Mouse (Mus musculus): ENCODE measurements around the gene Bdh1. TPM values are rescaled to one million over a fixed set of nuclear protein-coding genes. Genes with fewer than 3 reads are reported as not detected.

The Bdh1 gene
- polyA plus RNA-seq, 1 experiment from 2014 or later, result 124 TPM

GRCm38 (mm10) chr16:31436085-31436484, 14.0 kb downstream of the Bdh1 start:
- H3K4me2 ChIP-seq (ENCODE audit: low read length), result no peak overlapping the region
- H3K9me3 ChIP-seq (replicated peaks; ENCODE audit: control insufficient read depth, low read length, poor library complexity, severe bottlenecking), result no peaks in the 10 kb centered on the region
- H3K4me1 ChIP-seq (ENCODE audit: control insufficient read depth, insufficient read depth, low read length), result peaks cover 11% of the 10 kb centered on the region; the same call in 1 of the 2 replicates
- H3K4me3 ChIP-seq (ENCODE audit: low read depth, low read length), result no peak overlapping the region
- ATAC-seq, result no peak
- WGBS, result 50% methylated on average over 9 of the region's 9 CpGs
- H3K9ac ChIP-seq (ENCODE audit: low read depth, low read length), result no peak overlapping the region
- H3K36me3 ChIP-seq (ENCODE audit: control insufficient read depth, insufficient read depth, low read length), result peaks cover 16% of the 10 kb centered on the region
- no peaks in the 10 kb centered on the region for H3K27me3 ChIP-seq (ENCODE audit: control insufficient read depth, insufficient read depth, low read depth, low read length)
- H3K27ac ChIP-seq (ENCODE audit: low read length), result no peak overlapping the region

- no peak overlapping the region for H3K27ac ChIP-seq (ENCODE audit: low read length)
Measured at GRCm38 (mm10) chr16:31437358-31437757, 15.3 kb downstream of the Bdh1 start.

GRCm38 (mm10) chr16:31439529-31439928, 17.4 kb downstream of the Bdh1 start:
- Histone ChIP-seq H3K9ac (ENCODE audit: low read depth, low read length) (no peak overlapping the region), H3K36me3 (ENCODE audit: control insufficient read depth, insufficient read depth, low read length) (peaks cover 31% of the 10 kb centered on the region), H3K9me3 (replicated peaks; ENCODE audit: control insufficient read depth, low read length, poor library complexity, severe bottlenecking) (no peaks in the 10 kb centered on the region), H3K27ac (ENCODE audit: low read length) (no peak overlapping the region), H3K4me1 (ENCODE audit: control insufficient read depth, insufficient read depth, low read length) (no peaks in the 10 kb centered on the region), H3K4me2 (ENCODE audit: low read length) (no peak overlapping the region), H3K4me3 (ENCODE audit: low read depth, low read length) (no peak overlapping the region), H3K27me3 (ENCODE audit: control insufficient read depth, insufficient read depth, low read depth, low read length) (no peaks in the 10 kb centered on the region)
- 93% methylated on average over 5 of the region's 5 CpGs for WGBS
- ATAC-seq, result no peak

More at GRCm38 (mm10) chr16:31437358-31437757, 15.3 kb downstream of the Bdh1 start:
- ATAC-seq, result no peak
- Histone ChIP-seq H3K4me2 (ENCODE audit: low read length) (no peak overlapping the region), H3K36me3 (ENCODE audit: control insufficient read depth, insufficient read depth, low read length) (peaks cover 22% of the 10 kb centered on the region), H3K4me3 (ENCODE audit: low read depth, low read length) (no peak overlapping the region), H3K4me1 (ENCODE audit: control insufficient read depth, insufficient read depth, low read length) (peaks cover 11% of the 10 kb centered on the region; the same call in 1 of the 2 replicates), H3K9ac (ENCODE audit: low read depth, low read length) (no peak overlapping the region), H3K9me3 (replicated peaks; ENCODE audit: control insufficient read depth, low read length, poor library complexity, severe bottlenecking) (no peaks in the 10 kb centered on the region), H3K27me3 (ENCODE audit: control insufficient read depth, insufficient read depth, low read depth, low read length) (no peaks in the 10 kb centered on the region)
- 90% methylated on average over 11 of the region's 11 CpGs for WGBS

- peaks cover 31% of the 10 kb centered on the region for H3K36me3 ChIP-seq (ENCODE audit: control insufficient read depth, insufficient read depth, low read length)
- ATAC-seq, result no peak
- no peak overlapping the region for H3K9ac ChIP-seq (ENCODE audit: low read depth, low read length)
- H3K4me3 ChIP-seq (ENCODE audit: low read depth, low read length), result no peak overlapping the region
- H3K27me3 ChIP-seq (ENCODE audit: control insufficient read depth, insufficient read depth, low read depth, low read length), result no peaks in the 10 kb centered on the region
- H3K4me2 ChIP-seq (ENCODE audit: low read length), result no peak overlapping the region
- no peaks in the 10 kb centered on the region for H3K4me1 ChIP-seq (ENCODE audit: control insufficient read depth, insufficient read depth, low read length)
- H3K27ac ChIP-seq (ENCODE audit: low read length), result no peak overlapping the region
- no peaks in the 10 kb centered on the region for H3K9me3 ChIP-seq (replicated peaks; ENCODE audit: control insufficient read depth, low read length, poor library complexity, severe bottlenecking)
- WGBS, result 100% methylated on average over 1 of the region's 1 CpGs
Measured at GRCm38 (mm10) chr16:31440046-31440445, 18.0 kb downstream of the Bdh1 start.

GRCm38 (mm10) chr16:31444521-31444920, 22.4 kb downstream of the Bdh1 start:
- no peak for ATAC-seq
- H3K36me3 ChIP-seq (ENCODE audit: control insufficient read depth, insufficient read depth, low read length), result peaks cover 24% of the 10 kb centered on the region
- no peak overlapping the region for H3K4me3 ChIP-seq (ENCODE audit: low read depth, low read length)
- no peaks in the 10 kb centered on the region for H3K4me1 ChIP-seq (ENCODE audit: control insufficient read depth, insufficient read depth, low read length)
- H3K9ac ChIP-seq (ENCODE audit: low read depth, low read length), result no peak overlapping the region
- 92% methylated on average over 6 of the region's 6 CpGs for WGBS
- H3K4me2 ChIP-seq (ENCODE audit: low read length), result no peak overlapping the region
- H3K27ac ChIP-seq (ENCODE audit: low read length), result no peak overlapping the region
- H3K9me3 ChIP-seq (replicated peaks; ENCODE audit: control insufficient read depth, low read length, poor library complexity, severe bottlenecking), result no peaks in the 10 kb centered on the region
- H3K27me3 ChIP-seq (ENCODE audit: control insufficient read depth, insufficient read depth, low read depth, low read length), result no peaks in the 10 kb centered on the region

- 82% methylated on average over 15 of the region's 15 CpGs for WGBS
- Histone ChIP-seq H3K36me3 (ENCODE audit: control insufficient read depth, insufficient read depth, low read length) (peaks cover 27% of the 10 kb centered on the region), H3K9ac (ENCODE audit: low read depth, low read length) (no peak overlapping the region)
Measured at GRCm38 (mm10) chr16:31446067-31446853, 24.2 kb downstream of the Bdh1 start.

GRCm38 (mm10) chr16:31449973-31450372, 27.9 kb downstream of the Bdh1 start:
- no peaks in the 10 kb centered on the region for H3K27me3 ChIP-seq (ENCODE audit: control insufficient read depth, insufficient read depth, low read depth, low read length)
- no peak overlapping the region for H3K9ac ChIP-seq (ENCODE audit: low read depth, low read length)
- ATAC-seq, result no peak
- 76% methylated on average over 4 of the region's 4 CpGs for WGBS
- H3K9me3 ChIP-seq (replicated peaks; ENCODE audit: control insufficient read depth, low read length, poor library complexity, severe bottlenecking), result no peaks in the 10 kb centered on the region
- no peak overlapping the region for H3K4me2 ChIP-seq (ENCODE audit: low read length)
- no peak overlapping the region for H3K4me3 ChIP-seq (ENCODE audit: low read depth, low read length)
- no peak overlapping the region for H3K27ac ChIP-seq (ENCODE audit: low read length)
- peaks cover 13% of the 10 kb centered on the region for H3K36me3 ChIP-seq (ENCODE audit: control insufficient read depth, insufficient read depth, low read length)
- H3K4me1 ChIP-seq (ENCODE audit: control insufficient read depth, insufficient read depth, low read length), result no peaks in the 10 kb centered on the region

More at GRCm38 (mm10) chr16:31446067-31446853, 24.2 kb downstream of the Bdh1 start:
- Histone ChIP-seq H3K27ac (ENCODE audit: low read length) (no peak overlapping the region), H3K4me1 (ENCODE audit: control insufficient read depth, insufficient read depth, low read length) (no peaks in the 10 kb centered on the region), H3K4me3 (ENCODE audit: low read depth, low read length) (no peak overlapping the region), H3K9me3 (replicated peaks; ENCODE audit: control insufficient read depth, low read length, poor library complexity, severe bottlenecking) (no peaks in the 10 kb centered on the region), H3K4me2 (ENCODE audit: low read length) (no peak overlapping the region), H3K27me3 (ENCODE audit: control insufficient read depth, insufficient read depth, low read depth, low read length) (no peaks in the 10 kb centered on the region)
- no peak for ATAC-seq

GRCm38 (mm10) chr16:31451235-31451634, 29.2 kb downstream of the Bdh1 start:
- Histone ChIP-seq H3K4me3 (ENCODE audit: low read depth, low read length) (no peak overlapping the region), H3K27ac (ENCODE audit: low read length) (no peak overlapping the region), H3K9me3 (replicated peaks; ENCODE audit: control insufficient read depth, low read length, poor library complexity, severe bottlenecking) (no peaks in the 10 kb centered on the region), H3K4me1 (ENCODE audit: control insufficient read depth, insufficient read depth, low read length) (no peaks in the 10 kb centered on the region), H3K4me2 (ENCODE audit: low read length) (no peak overlapping the region), H3K36me3 (ENCODE audit: control insufficient read depth, insufficient read depth, low read length) (peaks cover 15% of the 10 kb centered on the region), H3K9ac (ENCODE audit: low read depth, low read length) (no peak overlapping the region), H3K27me3 (ENCODE audit: control insufficient read depth, insufficient read depth, low read depth, low read length) (no peaks in the 10 kb centered on the region)
- no peak for ATAC-seq
- WGBS, result 72% methylated on average over 3 of the region's 3 CpGs

GRCm38 (mm10) chr16:31452467-31452866, 30.4 kb downstream of the Bdh1 start:
- 75% methylated on average over 5 of the region's 7 CpGs for WGBS
- Histone ChIP-seq H3K27ac (ENCODE audit: low read length) (no peak overlapping the region), H3K27me3 (ENCODE audit: control insufficient read depth, insufficient read depth, low read depth, low read length) (no peaks in the 10 kb centered on the region), H3K4me1 (ENCODE audit: control insufficient read depth, insufficient read depth, low read length) (no peaks in the 10 kb centered on the region), H3K9me3 (replicated peaks; ENCODE audit: control insufficient read depth, low read length, poor library complexity, severe bottlenecking) (no peaks in the 10 kb centered on the region), H3K4me2 (ENCODE audit: low read length) (no peak overlapping the region), H3K9ac (ENCODE audit: low read depth, low read length) (no peak overlapping the region), H3K36me3 (ENCODE audit: control insufficient read depth, insufficient read depth, low read length) (peaks cover 22% of the 10 kb centered on the region), H3K4me3 (ENCODE audit: low read depth, low read length) (no peak overlapping the region)
- no peak for ATAC-seq

Data from midbrain, embryonic 16.5 days (tissue).